Mouse (Mus musculus) retina, postnatal 1 day (tissue): ENCODE data around the gene Zfp804b.
"Not testable (repeated sequence)": the region's sequence is repeated elsewhere in the genome, so short reads cannot be mapped to it uniquely, and the experiment has no call there.

Source experiments
- DNase-seq: peaks from one replicate; pipeline ENCODE4 v3.0.0-alpha.2; 2012

Zfp804b gene

GRCm38 (mm10) chr5:7344145-7345010 lies at the start of gene Zfp804b:
Zfp804b (minus strand) TSS chr5:7344756.
- peak; percentile 78 for DNase-seq

DNA sequence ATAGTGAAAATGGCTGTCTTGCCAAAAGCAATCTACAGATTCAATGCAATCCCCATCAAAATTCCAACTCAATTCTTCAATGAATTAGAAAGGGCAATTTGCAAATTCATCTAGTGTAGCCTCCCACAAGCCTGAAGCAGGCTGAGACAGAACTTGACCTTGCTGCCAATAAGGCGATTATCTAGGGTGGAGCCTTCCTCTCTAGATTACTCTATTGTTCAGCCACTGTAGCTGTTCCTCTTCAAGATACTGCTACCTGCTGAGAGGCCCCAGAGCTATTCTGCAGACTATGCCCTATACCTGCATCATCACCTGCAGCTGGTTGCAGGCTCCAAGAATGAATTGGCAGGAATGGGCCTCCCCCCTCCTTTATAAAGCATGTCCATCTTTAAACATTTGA lies 20.1 kb upstream of the Zfp804b start:
- DNase-seq = not testable (repeated sequence)

DNA sequence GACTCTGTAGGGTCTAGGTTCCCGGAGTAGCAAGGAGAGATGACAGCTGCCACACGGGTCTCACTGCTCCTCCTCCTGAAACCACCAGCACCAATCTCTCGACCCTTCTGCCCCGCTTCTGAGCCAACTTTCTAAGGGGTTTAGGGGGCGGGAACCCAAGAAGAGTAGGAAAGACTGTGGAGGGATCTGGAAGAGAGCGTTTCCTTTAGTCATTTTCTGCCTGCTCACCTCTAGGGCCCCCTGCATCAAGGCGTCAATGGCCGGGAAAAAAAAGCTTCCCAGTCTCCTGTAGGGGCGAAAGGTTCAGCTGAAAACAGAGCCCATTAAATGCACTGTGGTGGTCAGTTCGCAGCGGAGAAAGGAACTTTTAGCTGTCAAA lies 444 bp upstream of the Zfp804b start:
- DNase-seq = no peak

DNA sequence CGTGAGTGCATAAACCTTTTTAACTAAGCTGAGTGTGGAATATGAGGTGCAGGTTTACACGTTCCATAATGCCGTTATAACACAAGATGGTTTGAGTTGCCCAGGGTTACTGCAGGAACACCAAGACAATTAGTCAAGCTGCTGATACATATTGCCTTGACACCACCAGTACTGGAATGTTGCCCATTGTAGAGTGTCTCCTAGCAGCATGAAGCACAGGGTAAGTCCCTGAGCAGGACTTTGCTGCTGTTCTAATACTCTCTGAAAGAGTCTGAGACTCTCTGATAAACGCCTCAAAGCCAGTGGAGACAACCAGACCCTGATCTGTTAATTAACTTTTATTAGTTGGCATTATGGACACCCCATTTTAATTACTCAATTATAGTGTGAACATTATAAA lies 19.0 kb downstream of the Zfp804b start:
- no peak for DNase-seq

- DNase-seq = no peak
Measured at GRCm38 (mm10) chr5:7303819-7304218, 40.7 kb downstream of the Zfp804b start, which contains the start of gene Tex47. Tex47 (plus strand) TSS chr5:7304119.

- peak; percentile 1 for DNase-seq
Measured at GRCm38 (mm10) chr5:7302969-7303368, 41.6 kb downstream of the Zfp804b start.

GRCm38 (mm10) chr5:7284336-7284735 lies 60.2 kb downstream of the Zfp804b start:
- no peak for DNase-seq

- no peak for DNase-seq
Measured at GRCm38 (mm10) chr5:7276659-7277455, 67.7 kb downstream of the Zfp804b start.

DNA sequence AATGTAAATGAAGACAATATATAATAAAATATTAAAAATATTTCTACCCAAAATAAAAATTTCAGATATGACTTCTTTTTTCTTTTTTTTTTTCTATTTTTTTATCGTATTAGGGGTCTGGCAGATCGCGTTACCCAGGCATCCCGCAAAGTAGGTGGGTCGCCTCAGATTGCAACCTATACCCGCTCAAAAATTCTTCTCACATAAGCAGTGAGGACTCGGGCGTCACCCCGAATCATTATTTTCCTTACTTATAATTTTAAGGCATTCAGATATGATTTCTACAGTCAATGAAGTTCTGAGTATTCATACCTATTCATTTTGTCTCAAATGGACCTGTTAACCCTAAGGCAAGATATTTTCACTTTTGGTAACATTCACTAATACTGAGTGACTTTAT lies 167.0 kb downstream of the Zfp804b start:
- DNase-seq = no peak

GRCm38 (mm10) chr5:7139658-7140057 lies 204.9 kb downstream of the Zfp804b start:
- DNase-seq = no peak

- DNase-seq = no peak
Measured at GRCm38 (mm10) chr5:7102387-7102786, 242.2 kb downstream of the Zfp804b start.

DNA sequence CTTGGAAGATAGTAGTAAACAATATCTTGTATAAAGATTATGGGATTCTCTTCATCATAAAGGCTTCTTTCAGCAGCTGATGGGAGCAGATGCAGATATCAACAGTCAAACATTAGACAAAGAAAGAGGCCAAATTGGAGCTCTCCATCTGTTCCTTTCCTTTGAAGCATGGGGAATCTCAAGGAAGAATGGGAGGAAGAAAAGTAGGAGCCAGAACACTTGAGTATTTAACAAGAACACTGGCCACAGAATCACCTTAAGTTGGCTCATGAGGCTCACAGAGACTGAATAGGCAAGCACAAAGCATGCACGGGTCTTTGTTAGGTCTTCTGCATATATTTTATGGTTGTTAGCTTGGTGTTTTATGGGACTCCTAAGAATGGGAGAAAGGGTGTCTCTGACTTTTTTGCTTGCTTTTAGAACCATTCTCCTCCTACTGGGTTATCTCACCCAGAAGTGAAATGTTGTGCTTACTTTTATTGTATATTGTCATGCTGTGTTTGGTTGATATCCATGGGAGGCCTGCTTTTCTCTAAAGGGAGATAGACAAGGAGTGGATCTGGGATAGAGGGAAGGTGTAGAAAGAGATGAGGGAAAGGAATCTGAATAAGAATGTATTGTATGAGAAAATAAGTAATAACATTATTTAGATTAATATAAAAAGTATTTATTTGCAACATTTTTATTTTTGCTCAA lies 270.5 kb downstream of the Zfp804b start:
- peak; percentile 1 for DNase-seq

DNA sequence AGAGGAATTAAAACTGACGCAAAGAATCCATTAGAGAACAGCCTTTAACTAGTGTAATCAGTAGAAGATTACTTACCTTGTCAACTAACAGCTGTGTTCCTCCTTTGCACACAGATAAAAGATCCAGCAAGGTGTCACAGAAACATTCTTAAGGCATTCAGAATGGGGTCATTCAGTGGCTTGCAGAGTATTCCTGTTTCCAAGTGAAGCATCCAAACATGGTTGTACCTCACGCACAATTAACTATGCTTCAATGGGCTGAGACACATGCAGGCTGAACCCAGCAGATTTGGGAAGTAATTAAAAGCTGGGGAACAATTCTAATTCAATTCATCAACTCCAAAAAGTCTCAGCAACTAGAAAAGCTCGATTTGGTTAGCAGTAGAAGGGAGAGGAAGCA lies 337.1 kb downstream of the Zfp804b start:
- DNase-seq = peak; percentile 57

GRCm38 (mm10) chr5:6983993-6984392 lies 360.6 kb downstream of the Zfp804b start:
- no peak for DNase-seq

DNA sequence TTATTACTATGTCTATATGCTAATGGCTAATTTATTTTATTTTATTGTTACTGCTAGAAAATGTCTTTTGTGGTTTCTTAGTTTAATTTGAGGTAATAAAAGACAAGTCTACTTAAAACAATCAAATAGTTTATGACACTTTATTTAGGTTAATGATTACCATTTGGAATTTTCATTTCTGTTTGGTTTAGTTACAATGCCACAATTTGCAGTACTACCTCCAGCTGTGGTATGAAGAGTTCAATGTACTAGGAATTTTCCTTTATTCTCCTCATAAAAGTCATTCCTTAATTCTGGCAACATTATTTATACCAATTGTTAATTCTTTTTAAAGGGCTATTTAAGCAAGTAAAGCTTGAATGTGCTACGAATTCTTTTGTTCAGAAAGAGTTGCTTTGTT lies 409.7 kb downstream of the Zfp804b start:
- no peak for DNase-seq

- DNase-seq = no peak
Measured at GRCm38 (mm10) chr5:6911290-6911689, 433.3 kb downstream of the Zfp804b start.

GRCm38 (mm10) chr5:6881396-6881795 lies 463.2 kb downstream of the Zfp804b start:
- no peak for DNase-seq

DNA sequence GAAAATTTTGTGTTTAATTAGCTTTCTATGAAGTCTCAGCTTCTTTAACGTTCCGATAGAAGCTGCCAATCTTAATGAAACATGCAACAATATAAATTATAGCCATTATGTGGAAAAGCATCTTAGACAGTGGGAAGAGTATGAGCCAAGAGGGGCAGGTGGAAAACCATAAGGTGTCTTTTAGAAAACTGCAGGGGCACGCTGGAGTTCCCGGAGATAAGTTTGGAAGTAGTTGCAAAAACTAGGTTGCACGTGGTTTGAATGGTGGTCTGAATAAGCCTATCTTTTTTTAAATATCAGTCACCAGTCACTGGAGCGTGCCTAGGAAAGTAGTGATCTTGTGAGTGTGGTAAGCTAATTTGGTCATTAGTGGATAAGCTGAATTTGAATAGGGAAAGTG lies 473.0 kb downstream of the Zfp804b start:
- DNase-seq = no peak

DNA sequence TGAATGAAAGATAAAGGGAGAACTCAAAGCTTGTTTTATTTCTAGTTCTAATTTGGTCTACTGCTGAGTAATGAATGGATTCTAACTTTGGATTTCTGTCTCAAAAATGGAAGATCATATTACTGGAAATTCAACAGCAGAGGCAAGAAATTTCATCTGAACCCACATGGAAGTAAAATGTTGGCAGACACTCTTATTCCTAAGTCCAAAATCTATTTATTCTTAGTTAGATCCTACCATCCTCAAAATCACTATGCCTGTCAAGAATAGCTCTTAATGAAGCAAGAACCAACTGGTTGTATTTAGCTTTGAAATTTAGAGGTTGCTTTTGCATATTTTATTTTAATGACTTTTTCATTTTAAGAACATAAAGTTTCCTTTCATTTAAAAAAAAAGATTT lies 473.6 kb downstream of the Zfp804b start:
- no peak for DNase-seq

GRCm38 (mm10) chr5:6795396-6795795 lies 549.2 kb downstream of the Zfp804b start:
- no peak for DNase-seq

DNA sequence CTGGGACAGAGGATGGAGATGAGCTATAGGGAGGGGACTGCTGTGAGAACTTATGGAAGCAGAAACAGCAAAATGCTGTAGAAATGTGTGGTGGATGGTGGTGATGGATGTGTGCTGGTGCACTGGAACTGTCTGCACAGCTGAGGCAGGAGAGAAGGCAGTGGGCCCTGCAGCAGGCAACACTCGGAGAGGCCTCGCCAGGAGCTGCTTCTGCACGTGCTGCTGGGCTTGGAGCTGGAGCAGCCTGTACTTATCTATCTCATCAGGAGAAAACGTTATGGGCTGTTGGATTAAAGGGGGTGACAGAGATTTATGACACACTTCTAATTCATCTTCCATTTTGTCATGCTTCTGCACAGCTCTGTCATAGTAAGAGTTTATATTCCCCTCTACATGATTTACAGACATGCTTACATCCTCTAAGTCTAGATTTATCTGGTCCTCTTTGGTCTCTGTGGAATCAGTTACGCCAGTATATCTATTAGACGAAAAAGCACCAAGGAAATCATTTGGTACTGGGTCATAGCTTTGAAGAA lies 575.1 kb downstream of the Zfp804b start:
- no peak for DNase-seq
